Mouse (Mus musculus): ENCODE data around the gene Tas2r120. TPM values are rescaled to one million over a fixed set of nuclear protein-coding genes. Genes with fewer than 3 reads are reported as not detected.
"Not testable (repeated sequence)": the region's sequence is repeated elsewhere in the genome, so short reads cannot be mapped to it uniquely, and the experiment has no call there.

Gene Tas2r120
- polyA plus RNA-seq (2015; fragmentation: Nextera tagmentation; extraction: Ambion mirVana) = not detected in 2 replicates

GRCm38 (mm10) chr6:132656653-132657052 is at the start of gene Tas2r120:
TSS of gene Tas2r120 (plus strand) at chr6:132656953.
- Histone ChIP-seq H3K36me3 (no peaks in the 10 kb centered on the region), H3K27me3 (no peaks in the 10 kb centered on the region), H3K27ac (no peak within 1 kb of the TSS), H3K9ac (no peak within 1 kb of the TSS), H3K4me2 (no peak within 1 kb of the TSS), H3K4me3 (no peak within 1 kb of the TSS), H3K4me1 (no peaks in the 10 kb centered on the region), H3K9me3 (no peaks in the 10 kb centered on the region)
- ATAC-seq (ENCODE audit: insufficient number of reproducible peaks, low FRiP score, low TSS enrichment, low read depth) = no peak

GRCm38 (mm10) chr6:132649399-132649798 is 7.4 kb upstream of the Tas2r120 start:
- no peak for ATAC-seq (ENCODE audit: insufficient number of reproducible peaks, low FRiP score, low TSS enrichment, low read depth)
- Histone ChIP-seq H3K27ac (no peak overlapping the region), H3K4me2 (no peak overlapping the region), H3K4me1 (no peaks in the 10 kb centered on the region), H3K27me3 (no peaks in the 10 kb centered on the region), H3K9ac (no peak overlapping the region), H3K36me3 (no peaks in the 10 kb centered on the region), H3K4me3 (no peak overlapping the region), H3K9me3 (no peaks in the 10 kb centered on the region)

GRCm38 (mm10) chr6:132651426-132651825 is 5.3 kb upstream of the Tas2r120 start, which contains the start of gene A630073D07Rik:
TSS of gene A630073D07Rik (minus strand) at chr6:132651526.
- Histone ChIP-seq H3K4me2 (no peak within 1 kb of the TSS), H3K27me3 (no peaks in the 10 kb centered on the region), H3K27ac (no peak within 1 kb of the TSS), H3K4me1 (no peaks in the 10 kb centered on the region), H3K36me3 (no peaks in the 10 kb centered on the region), H3K4me3 (no peak within 1 kb of the TSS), H3K9me3 (no peaks in the 10 kb centered on the region), H3K9ac (no peak within 1 kb of the TSS)
- ATAC-seq (ENCODE audit: insufficient number of reproducible peaks, low FRiP score, low TSS enrichment, low read depth) = no peak
- 82% methylated on average over 1 of the region's 1 CpGs for WGBS

GRCm38 (mm10) chr6:132691596-132691995 is 34.8 kb downstream of the Tas2r120 start:
- H3K4me2 ChIP-seq; H3K9me3 ChIP-seq; H3K27me3 ChIP-seq; ATAC-seq (ENCODE audit: insufficient number of reproducible peaks, low FRiP score, low TSS enrichment, low read depth); H3K9ac ChIP-seq; H3K36me3 ChIP-seq; H3K4me3 ChIP-seq; H3K4me1 ChIP-seq; H3K27ac ChIP-seq: not testable (repeated sequence)
- WGBS = 74% methylated on average over 7 of the region's 7 CpGs

- no peak within 1 kb of the TSS for H3K9ac ChIP-seq
- ATAC-seq (ENCODE audit: insufficient number of reproducible peaks, low FRiP score, low TSS enrichment, low read depth) = no peak
- H3K27ac ChIP-seq = no peak within 1 kb of the TSS
- whole genome bisulfite sequencing = 63% methylated on average over 1 of the region's 1 CpGs
- no peaks in the 10 kb centered on the region for H3K36me3 ChIP-seq
- no peak within 1 kb of the TSS for H3K4me3 ChIP-seq
- no peak within 1 kb of the TSS for H3K4me2 ChIP-seq
- no peaks in the 10 kb centered on the region for H3K9me3 ChIP-seq
- H3K27me3 ChIP-seq = no peaks in the 10 kb centered on the region
- H3K4me1 ChIP-seq = no peaks in the 10 kb centered on the region
Measured at GRCm38 (mm10) chr6:132700907-132701306, 44.2 kb downstream of the Tas2r120 start, which contains the start of gene Tas2r121. TSS of gene Tas2r121 (minus strand) at chr6:132701007.

Other genes with a start within 250 kb of the Tas2r120 start
- gene Prh1, start 87.1 kb upstream of the Tas2r120 start, polyA plus RNA-seq (2015; fragmentation: Nextera tagmentation; extraction: Ambion mirVana) = not detected in 2 replicates
- not detected in 2 replicates for gene Prp2, start 61.0 kb upstream of the Tas2r120 start, polyA plus RNA-seq (2015; fragmentation: Nextera tagmentation; extraction: Ambion mirVana)
- gene A630073D07Rik, start 5.4 kb upstream of the Tas2r120 start, polyA plus RNA-seq (2015; fragmentation: Nextera tagmentation; extraction: Ambion mirVana) = not detected in 2 replicates
- gene Tas2r121, start 44.1 kb downstream of the Tas2r120 start, polyA plus RNA-seq (2015; fragmentation: Nextera tagmentation; extraction: Ambion mirVana) = not detected in 2 replicates
- not detected in 2 replicates for gene Tas2r122, start 55.0 kb downstream of the Tas2r120 start, polyA plus RNA-seq (2015; fragmentation: Nextera tagmentation; extraction: Ambion mirVana)
- gene Tas2r115, start 81.1 kb downstream of the Tas2r120 start, polyA plus RNA-seq (2015; fragmentation: Nextera tagmentation; extraction: Ambion mirVana) = not detected in 2 replicates
- gene Tas2r124, start 97.8 kb downstream of the Tas2r120 start, polyA plus RNA-seq (2015; fragmentation: Nextera tagmentation; extraction: Ambion mirVana) = not detected in 2 replicates
- gene Tas2r102, start 105.2 kb downstream of the Tas2r120 start, polyA plus RNA-seq (2015; fragmentation: Nextera tagmentation; extraction: Ambion mirVana) = not detected in 2 replicates
- gene Tas2r136, start 121.2 kb downstream of the Tas2r120 start, polyA plus RNA-seq (2015; fragmentation: Nextera tagmentation; extraction: Ambion mirVana) = not detected in 2 replicates
- not detected in 2 replicates for gene Tas2r117, start 145.9 kb downstream of the Tas2r120 start, polyA plus RNA-seq (2015; fragmentation: Nextera tagmentation; extraction: Ambion mirVana)
- not detected in 2 replicates for gene Tas2r123, start 190.2 kb downstream of the Tas2r120 start, polyA plus RNA-seq (2015; fragmentation: Nextera tagmentation; extraction: Ambion mirVana)
- not detected in 2 replicates for gene Tas2r116, start 198.5 kb downstream of the Tas2r120 start, polyA plus RNA-seq (2015; fragmentation: Nextera tagmentation; extraction: Ambion mirVana)
- gene Tas2r110, start 211.1 kb downstream of the Tas2r120 start, polyA plus RNA-seq (2015; fragmentation: Nextera tagmentation; extraction: Ambion mirVana) = not detected in 2 replicates
- gene Tas2r113, start 236.1 kb downstream of the Tas2r120 start, polyA plus RNA-seq (2015; fragmentation: Nextera tagmentation; extraction: Ambion mirVana) = not detected in 2 replicates